Mouse (Mus musculus): ENCODE results near the gene Hist1h2bl.
"Not testable (repeated sequence)": the region's sequence is repeated elsewhere in the genome, so short reads cannot be mapped to it uniquely, and the experiment has no call there.

GRCm38 (mm10) chr13:21721757-21722372 lies 5.9 kb upstream of the Hist1h2bl start, which contains the start of gene Hist1h2bm:
- not testable (repeated sequence) for TF ChIP-seq CTCF (IDR thresholded peaks at IDR 0.05; ENCODE audit: borderline replicate concordance, extremely low read depth, insufficient read depth, insufficient read length)
- TF ChIP-seq POLR2A (IDR thresholded peaks at IDR 0.05; ENCODE audit: borderline replicate concordance, extremely low read depth, insufficient read depth, insufficient read length, poor library complexity, severe bottlenecking): peak; percentile 52; the same call in 1 of the 2 replicates

Measured in brain, embryonic 14.5 days (tissue).